Mouse (Mus musculus): ENCODE measurements around the gene Cic.

DNA sequence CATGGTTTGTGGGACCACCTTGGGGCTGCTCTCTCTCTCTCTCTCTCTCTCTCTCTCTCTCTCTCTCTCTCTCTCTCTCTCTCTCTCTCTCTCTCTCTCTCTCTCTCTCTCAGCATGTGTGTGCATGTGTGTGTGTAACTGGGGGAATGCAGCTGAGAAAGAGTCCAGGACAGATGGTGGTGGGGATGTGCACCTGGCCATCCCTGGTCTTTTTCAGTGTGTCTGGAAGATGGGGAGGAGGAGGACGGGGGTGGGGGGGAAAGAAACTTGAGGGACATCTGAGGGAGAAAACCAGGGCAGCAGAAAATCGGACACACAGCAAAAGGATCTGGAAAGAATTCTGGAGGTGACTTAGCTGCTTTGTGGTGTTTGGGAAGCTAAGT lies 39.1 kb downstream of the Cic start:
- no peak for TF ChIP-seq GATA1 (IDR thresholded peaks at IDR 0.05; ENCODE audit: borderline replicate concordance, low read length)
- TF ChIP-seq FLI1 (IDR thresholded peaks at IDR 0.05; ENCODE audit: low read length): no peak
